Mouse (Mus musculus): Measurements from ENCODE around the gene 4933407L21Rik.

GRCm38 (mm10) chr1:85960873-85961272 is 32.6 kb downstream of the 4933407L21Rik start, which contains the start of gene Gpr55:
- TF ChIP-seq TAL1 (IDR thresholded peaks at IDR 0.05; ENCODE audit: low read length) (no peak), GATA1 (IDR thresholded peaks at IDR 0.05; ENCODE audit: low read length) (no peak)
